Mouse (Mus musculus): ENCODE measurements around the gene Dsp. TPM values are rescaled to one million over a fixed set of nuclear protein-coding genes. Genes with fewer than 3 reads are reported as not detected.
A peak's percentile ranks its signal among the peaks of the same experiment; 100 is the strongest.

Dsp gene
- 0.57 and 0.71 TPM in 2 replicates for polyA plus RNA-seq (2014; fragmentation: Nextera tagmentation; extraction: Ambion mirVana)

DNA sequence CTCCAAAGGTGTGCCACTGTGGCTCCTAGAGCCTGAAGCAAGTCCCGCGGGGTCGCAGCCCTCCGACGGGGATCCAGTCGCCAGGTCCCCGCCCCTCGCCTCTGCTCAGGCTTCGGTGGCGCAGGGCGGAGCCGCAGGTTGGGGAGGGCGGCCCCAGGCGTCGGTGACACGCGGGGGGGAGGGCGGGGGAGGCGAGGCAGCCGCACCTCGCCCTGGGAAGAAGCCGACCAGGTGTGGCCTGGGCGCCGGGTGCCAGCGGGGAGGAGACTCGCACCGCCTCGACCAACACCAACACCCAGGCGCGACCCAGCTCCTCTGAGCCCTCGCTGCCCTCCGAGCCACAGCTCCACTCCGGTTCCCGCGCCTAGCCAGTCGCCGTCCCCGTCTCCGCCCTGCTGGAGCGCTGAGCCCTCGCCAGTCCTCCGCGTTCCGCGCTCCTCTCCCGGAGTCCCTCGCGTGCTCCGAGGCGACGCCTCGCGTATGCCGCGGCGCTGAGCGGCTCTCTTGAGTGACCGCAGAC, at the start of gene Dsp:
TSS of gene Dsp (plus strand) at position 226 of the 520 bp plus-strand sequence.
- peaks cover 51% of the 10 kb centered on the region for H3K27me3 ChIP-seq (ENCODE audit: control insufficient read depth, insufficient read depth, low read length)
- 0% methylated on average over 43 of the region's 58 CpGs for WGBS
- ATAC-seq (ENCODE audit: low FRiP score) (peak; percentile 76), DNase-seq (ENCODE audit: low spot score, missing footprints) (peak; percentile 94)
- peaks cover 22% of the 10 kb centered on the region for H3K4me1 ChIP-seq (ENCODE audit: control insufficient read depth, insufficient read depth, low read length)
- peak within 1 kb of the TSS; percentile 37 for H3K4me3 ChIP-seq (ENCODE audit: low read depth, low read length)
- no peaks in the 10 kb centered on the region for H3K9me3 ChIP-seq (ENCODE audit: control insufficient read depth, low read length)
- no peaks in the 10 kb centered on the region for H3K36me3 ChIP-seq (ENCODE audit: control insufficient read depth, insufficient read depth, low read length)
- peak within 1 kb of the TSS; percentile 16; the same call in 1 of the 2 replicates for H3K9ac ChIP-seq (ENCODE audit: low read length)
- H3K27ac ChIP-seq (ENCODE audit: low read depth, low read length): no peak within 1 kb of the TSS
- H3K4me2 ChIP-seq: peak within 1 kb of the TSS; percentile 55

DNA sequence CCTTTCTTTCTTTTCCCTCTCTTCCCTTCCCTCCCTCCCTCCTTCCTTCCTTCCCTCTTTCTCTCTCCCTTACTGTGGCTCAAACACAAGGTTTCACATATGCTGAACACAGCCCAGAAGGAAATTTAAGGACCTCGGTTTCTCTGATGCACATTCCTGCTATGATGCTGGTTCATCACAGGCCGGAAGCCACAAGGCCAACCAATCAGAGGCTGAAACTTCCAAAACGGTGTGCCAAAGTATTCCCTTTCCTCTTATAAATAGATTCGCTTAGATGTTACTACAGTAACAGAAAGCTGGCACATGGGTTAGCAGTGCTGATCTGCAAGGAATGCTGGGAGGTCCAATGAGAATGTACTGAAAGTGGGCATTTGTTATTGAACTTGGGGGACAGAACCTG, 47.7 kb upstream of the Dsp start:
- Histone ChIP-seq H3K9me3 (ENCODE audit: control insufficient read depth, low read length) (no peaks in the 10 kb centered on the region), H3K9ac (ENCODE audit: low read length) (no peak overlapping the region), H3K4me1 (ENCODE audit: control insufficient read depth, insufficient read depth, low read length) (no peaks in the 10 kb centered on the region), H3K27ac (ENCODE audit: low read depth, low read length) (no peak overlapping the region), H3K27me3 (ENCODE audit: control insufficient read depth, insufficient read depth, low read length) (no peaks in the 10 kb centered on the region), H3K36me3 (ENCODE audit: control insufficient read depth, insufficient read depth, low read length) (no peaks in the 10 kb centered on the region), H3K4me3 (ENCODE audit: low read depth, low read length) (no peak overlapping the region), H3K4me2 (no peak overlapping the region)
- ATAC-seq (ENCODE audit: low FRiP score) (no peak), DNase-seq (ENCODE audit: low spot score, missing footprints) (no peak)
- 81% methylated on average over 4 of the region's 4 CpGs for WGBS

DNA sequence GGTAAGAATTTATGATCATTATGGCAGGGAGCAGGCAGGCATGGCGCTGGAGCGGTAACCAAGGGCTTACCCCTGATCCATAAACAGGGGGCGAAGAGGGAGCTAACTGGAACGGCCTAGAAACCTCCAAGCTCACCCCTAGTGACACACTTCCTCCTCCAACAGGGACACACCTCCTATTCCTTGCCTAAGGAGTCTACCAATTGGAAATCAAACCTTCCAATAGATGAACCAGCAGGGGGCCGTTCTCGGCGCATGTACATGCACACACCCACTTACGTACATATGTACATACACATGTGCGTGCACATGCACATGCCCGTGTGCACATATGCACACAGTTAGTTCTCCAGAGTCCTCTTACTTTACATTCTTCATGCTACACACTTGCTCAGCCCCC, 46.6 kb upstream of the Dsp start:
- no peak overlapping the region for H3K4me3 ChIP-seq (ENCODE audit: low read depth, low read length)
- H3K27ac ChIP-seq (ENCODE audit: low read depth, low read length): no peak overlapping the region
- H3K4me2 ChIP-seq: no peak overlapping the region
- no peaks in the 10 kb centered on the region for H3K9me3 ChIP-seq (ENCODE audit: control insufficient read depth, low read length)
- 91% methylated on average over 10 of the region's 10 CpGs for WGBS
- no peak for ATAC-seq (ENCODE audit: low FRiP score)
- H3K4me1 ChIP-seq (ENCODE audit: control insufficient read depth, insufficient read depth, low read length): no peaks in the 10 kb centered on the region
- no peaks in the 10 kb centered on the region for H3K36me3 ChIP-seq (ENCODE audit: control insufficient read depth, insufficient read depth, low read length)
- no peak overlapping the region for H3K9ac ChIP-seq (ENCODE audit: low read length)
- no peaks in the 10 kb centered on the region for H3K27me3 ChIP-seq (ENCODE audit: control insufficient read depth, insufficient read depth, low read length)
- no peak for DNase-seq (ENCODE audit: low spot score, missing footprints)

DNA sequence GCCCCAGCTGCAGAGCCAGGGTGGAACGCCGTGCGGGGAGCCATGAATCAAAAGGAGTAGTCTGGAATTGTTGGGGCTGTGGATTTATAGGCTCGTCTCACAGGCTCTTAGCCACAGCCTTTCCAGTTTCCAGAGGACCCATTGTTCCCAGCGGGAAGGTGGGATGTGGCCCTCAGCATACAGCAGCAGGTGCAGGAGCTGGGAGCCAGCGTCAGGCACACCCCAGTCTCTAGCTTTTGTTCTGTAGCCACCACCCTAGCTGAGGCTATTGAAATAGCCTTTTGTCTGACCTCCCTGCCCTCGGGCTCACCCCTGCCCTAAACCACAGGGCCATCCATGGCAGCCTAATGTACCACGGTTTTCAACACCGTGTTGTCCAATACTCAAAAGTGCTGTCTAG, 42.0 kb upstream of the Dsp start:
- Histone ChIP-seq H3K9ac (ENCODE audit: low read length) (no peak overlapping the region), H3K4me1 (ENCODE audit: control insufficient read depth, insufficient read depth, low read length) (no peaks in the 10 kb centered on the region), H3K27me3 (ENCODE audit: control insufficient read depth, insufficient read depth, low read length) (no peaks in the 10 kb centered on the region), H3K27ac (ENCODE audit: low read depth, low read length) (no peak overlapping the region), H3K4me2 (no peak overlapping the region), H3K9me3 (ENCODE audit: control insufficient read depth, low read length) (no peaks in the 10 kb centered on the region), H3K36me3 (ENCODE audit: control insufficient read depth, insufficient read depth, low read length) (no peaks in the 10 kb centered on the region), H3K4me3 (ENCODE audit: low read depth, low read length) (no peak overlapping the region)
- DNase-seq (ENCODE audit: low spot score, missing footprints) (no peak), ATAC-seq (ENCODE audit: low FRiP score) (no peak)
- 85% methylated on average over 9 of the region's 9 CpGs for WGBS

DNA sequence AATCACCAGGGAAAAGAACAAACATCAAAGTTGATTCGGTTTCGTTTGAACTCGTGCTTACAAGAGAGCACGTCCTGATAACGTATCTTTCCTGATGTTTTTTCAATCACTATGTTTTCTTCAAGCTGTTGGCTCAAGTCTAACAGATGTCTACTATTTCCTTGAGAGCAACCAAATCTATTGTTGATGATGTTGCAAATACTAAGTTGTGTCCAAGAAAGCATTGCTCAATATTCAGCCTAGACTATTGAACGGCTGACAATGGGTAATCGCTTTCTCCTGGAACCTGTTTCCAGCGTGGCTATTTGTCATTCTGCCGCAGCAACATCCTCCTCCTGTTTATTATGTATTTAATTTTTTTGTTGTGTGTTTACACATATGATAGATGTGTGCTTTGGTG, 28.8 kb upstream of the Dsp start:
- WGBS: 87% methylated on average over 9 of the region's 9 CpGs
- H3K27ac ChIP-seq (ENCODE audit: low read depth, low read length): no peak overlapping the region
- H3K36me3 ChIP-seq (ENCODE audit: control insufficient read depth, insufficient read depth, low read length): no peaks in the 10 kb centered on the region
- DNase-seq (ENCODE audit: low spot score, missing footprints) (no peak), ATAC-seq (ENCODE audit: low FRiP score) (no peak)
- H3K4me2 ChIP-seq: no peak overlapping the region
- H3K4me1 ChIP-seq (ENCODE audit: control insufficient read depth, insufficient read depth, low read length): no peaks in the 10 kb centered on the region
- H3K4me3 ChIP-seq (ENCODE audit: low read depth, low read length): no peak overlapping the region
- no peaks in the 10 kb centered on the region for H3K27me3 ChIP-seq (ENCODE audit: control insufficient read depth, insufficient read depth, low read length)
- H3K9ac ChIP-seq (ENCODE audit: low read length): no peak overlapping the region
- no peaks in the 10 kb centered on the region for H3K9me3 ChIP-seq (ENCODE audit: control insufficient read depth, low read length)

DNA sequence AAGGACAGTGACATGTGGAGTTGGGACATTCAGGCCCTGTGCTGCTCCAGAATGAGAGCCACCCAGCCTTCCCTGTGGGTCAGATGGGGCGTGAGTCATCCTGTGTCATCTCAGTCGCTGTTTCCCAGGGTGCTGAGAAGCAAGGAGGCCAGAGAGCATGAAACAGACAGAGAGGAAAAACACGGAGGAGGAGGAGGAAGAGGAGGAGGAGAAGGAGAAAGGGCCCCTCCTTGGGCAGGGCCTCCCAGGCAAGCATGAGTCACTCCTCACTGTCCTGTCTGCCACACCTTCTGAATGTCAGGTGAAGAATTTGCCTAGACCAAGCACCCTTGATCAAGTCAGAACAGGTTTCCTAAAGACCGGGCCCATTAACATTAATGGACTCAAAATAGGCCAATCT, 27.4 kb upstream of the Dsp start:
- H3K27me3 ChIP-seq (ENCODE audit: control insufficient read depth, insufficient read depth, low read length): no peaks in the 10 kb centered on the region
- peak; percentile 44 for DNase-seq (ENCODE audit: low spot score, missing footprints)
- no peak for ATAC-seq (ENCODE audit: low FRiP score)
- H3K4me3 ChIP-seq (ENCODE audit: low read depth, low read length): no peak overlapping the region
- H3K4me2 ChIP-seq: no peak overlapping the region
- no peaks in the 10 kb centered on the region for H3K4me1 ChIP-seq (ENCODE audit: control insufficient read depth, insufficient read depth, low read length)
- WGBS: 80% methylated on average over 4 of the region's 4 CpGs
- H3K9ac ChIP-seq (ENCODE audit: low read length): no peak overlapping the region
- H3K27ac ChIP-seq (ENCODE audit: low read depth, low read length): no peak overlapping the region
- H3K36me3 ChIP-seq (ENCODE audit: control insufficient read depth, insufficient read depth, low read length): no peaks in the 10 kb centered on the region
- H3K9me3 ChIP-seq (ENCODE audit: control insufficient read depth, low read length): no peaks in the 10 kb centered on the region

DNA sequence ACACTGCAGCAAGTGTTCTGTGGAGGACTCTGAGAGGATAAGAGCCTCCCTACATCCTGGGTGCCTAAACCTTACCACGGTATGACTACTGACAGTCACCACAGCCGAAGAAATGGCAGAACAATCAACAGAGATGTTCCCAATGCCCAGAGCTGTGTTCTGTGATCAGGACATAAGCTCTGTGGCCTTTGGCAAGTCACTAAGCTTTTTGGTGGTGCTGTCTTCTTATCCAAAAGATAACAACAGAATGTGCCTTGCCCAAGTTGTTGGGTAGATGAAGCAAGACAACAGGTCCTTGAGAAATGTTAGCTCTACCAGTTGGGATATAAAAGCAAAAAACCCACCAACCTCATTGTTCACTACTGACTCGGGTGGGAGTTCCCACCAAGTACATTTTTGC, 23.4 kb upstream of the Dsp start:
- Histone ChIP-seq H3K4me3 (ENCODE audit: low read depth, low read length) (no peak overlapping the region), H3K9me3 (ENCODE audit: control insufficient read depth, low read length) (no peaks in the 10 kb centered on the region), H3K27ac (ENCODE audit: low read depth, low read length) (no peak overlapping the region), H3K36me3 (ENCODE audit: control insufficient read depth, insufficient read depth, low read length) (no peaks in the 10 kb centered on the region), H3K4me1 (ENCODE audit: control insufficient read depth, insufficient read depth, low read length) (no peaks in the 10 kb centered on the region), H3K9ac (ENCODE audit: low read length) (no peak overlapping the region), H3K27me3 (ENCODE audit: control insufficient read depth, insufficient read depth, low read length) (no peaks in the 10 kb centered on the region), H3K4me2 (no peak overlapping the region)
- 84% methylated on average over 3 of the region's 3 CpGs for WGBS
- peak; percentile 54 for DNase-seq (ENCODE audit: low spot score, missing footprints)
- ATAC-seq (ENCODE audit: low FRiP score): no peak

DNA sequence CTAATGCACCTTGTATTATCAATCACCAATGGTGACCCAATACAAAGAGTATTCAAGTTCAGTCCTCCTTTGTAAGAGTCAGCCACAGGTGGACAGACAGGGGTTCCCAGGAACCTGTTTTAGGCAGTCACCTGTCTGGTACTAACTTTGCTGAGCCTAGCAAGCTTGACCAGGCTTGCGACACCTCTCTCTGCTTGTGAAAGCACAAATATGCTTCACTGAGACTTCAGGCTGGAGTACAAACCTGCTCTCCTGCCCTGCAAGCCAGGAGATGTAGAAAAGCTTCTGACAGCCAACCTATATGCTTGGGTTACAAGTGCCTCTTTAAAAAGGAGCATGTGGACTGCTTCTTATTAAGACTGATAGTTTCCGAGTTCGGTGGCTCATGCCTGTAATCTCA, 22.8 kb upstream of the Dsp start:
- Histone ChIP-seq H3K4me1 (ENCODE audit: control insufficient read depth, insufficient read depth, low read length) (no peaks in the 10 kb centered on the region), H3K4me2 (no peak overlapping the region), H3K9ac (ENCODE audit: low read length) (no peak overlapping the region), H3K36me3 (ENCODE audit: control insufficient read depth, insufficient read depth, low read length) (no peaks in the 10 kb centered on the region), H3K9me3 (ENCODE audit: control insufficient read depth, low read length) (no peaks in the 10 kb centered on the region), H3K4me3 (ENCODE audit: low read depth, low read length) (no peak overlapping the region), H3K27ac (ENCODE audit: low read depth, low read length) (no peak overlapping the region), H3K27me3 (ENCODE audit: control insufficient read depth, insufficient read depth, low read length) (no peaks in the 10 kb centered on the region)
- WGBS: 89% methylated on average over 3 of the region's 3 CpGs
- ATAC-seq (ENCODE audit: low FRiP score) (no peak), DNase-seq (ENCODE audit: low spot score, missing footprints) (peak; percentile 14)

DNA sequence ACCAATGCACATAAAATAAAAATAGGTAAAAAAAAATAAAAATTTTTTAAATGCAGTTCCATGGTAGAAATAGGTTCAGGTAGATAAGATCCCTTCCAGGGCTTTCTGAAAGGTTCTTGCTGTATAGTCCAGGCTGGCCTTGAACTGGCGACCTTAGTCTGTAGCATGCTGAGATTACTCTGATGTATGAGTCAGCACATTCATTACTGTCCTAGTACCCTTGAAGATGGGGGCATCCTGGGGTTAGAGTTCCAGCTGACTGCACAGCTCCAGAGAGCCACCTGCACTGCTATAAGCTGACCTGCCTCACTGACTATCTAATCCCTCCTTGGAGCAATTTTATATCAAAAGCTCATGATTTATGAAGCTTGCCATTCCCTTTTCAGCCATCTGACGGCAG, 21.6 kb upstream of the Dsp start:
- Histone ChIP-seq H3K9me3 (ENCODE audit: control insufficient read depth, low read length) (no peaks in the 10 kb centered on the region), H3K4me3 (ENCODE audit: low read depth, low read length) (no peak overlapping the region), H3K9ac (ENCODE audit: low read length) (no peak overlapping the region), H3K4me2 (no peak overlapping the region), H3K27me3 (ENCODE audit: control insufficient read depth, insufficient read depth, low read length) (no peaks in the 10 kb centered on the region), H3K27ac (ENCODE audit: low read depth, low read length) (no peak overlapping the region), H3K36me3 (ENCODE audit: control insufficient read depth, insufficient read depth, low read length) (no peaks in the 10 kb centered on the region), H3K4me1 (ENCODE audit: control insufficient read depth, insufficient read depth, low read length) (no peaks in the 10 kb centered on the region)
- WGBS: 87% methylated on average over 2 of the region's 2 CpGs
- DNase-seq (ENCODE audit: low spot score, missing footprints) (no peak), ATAC-seq (ENCODE audit: low FRiP score) (no peak)

DNA sequence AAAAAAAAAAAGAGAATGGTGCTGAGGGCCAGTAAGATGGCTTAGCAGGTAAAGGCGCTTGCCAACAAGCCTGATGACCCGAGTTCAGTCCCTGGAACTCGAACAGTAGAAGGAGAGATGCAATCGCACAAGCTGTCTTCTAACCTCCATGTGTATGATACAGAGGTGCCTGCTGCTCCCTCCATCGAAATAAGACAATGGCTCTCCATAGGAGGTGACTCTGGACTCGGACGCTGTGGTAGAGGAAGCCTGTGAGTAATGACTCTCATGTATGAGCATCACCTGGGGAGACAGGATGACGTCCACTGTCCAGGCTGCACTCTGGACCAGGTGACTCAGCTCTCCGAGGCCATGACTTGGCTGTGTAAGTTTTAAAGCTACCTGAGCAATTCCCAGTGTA, 21.0 kb upstream of the Dsp start:
- Histone ChIP-seq H3K27ac (ENCODE audit: low read depth, low read length) (no peak overlapping the region), H3K4me2 (no peak overlapping the region), H3K9ac (ENCODE audit: low read length) (no peak overlapping the region), H3K4me3 (ENCODE audit: low read depth, low read length) (no peak overlapping the region), H3K27me3 (ENCODE audit: control insufficient read depth, insufficient read depth, low read length) (no peaks in the 10 kb centered on the region), H3K4me1 (ENCODE audit: control insufficient read depth, insufficient read depth, low read length) (no peaks in the 10 kb centered on the region), H3K9me3 (ENCODE audit: control insufficient read depth, low read length) (no peaks in the 10 kb centered on the region), H3K36me3 (ENCODE audit: control insufficient read depth, insufficient read depth, low read length) (no peaks in the 10 kb centered on the region)
- no peak for ATAC-seq (ENCODE audit: low FRiP score)
- 90% methylated on average over 9 of the region's 9 CpGs for WGBS
- DNase-seq (ENCODE audit: low spot score, missing footprints): peak; percentile 73
